Mouse (Mus musculus) stomach, postnatal 0 days (tissue): ENCODE data around the gene Aftph.

Source experiments
- CTCF ChIP-seq: IDR thresholded peaks from 2 replicates; pipeline ENCODE4 v1.5.1; 2016; ENCODE audit warnings: antibody characterized with exemption, low read depth, mild to moderate bottlenecking, moderate library complexity
- EP300 ChIP-seq: optimal IDR thresholded peaks from 2 replicates; pipeline ENCODE3; 2016; ENCODE audit warnings: antibody characterized with exemption

DNA sequence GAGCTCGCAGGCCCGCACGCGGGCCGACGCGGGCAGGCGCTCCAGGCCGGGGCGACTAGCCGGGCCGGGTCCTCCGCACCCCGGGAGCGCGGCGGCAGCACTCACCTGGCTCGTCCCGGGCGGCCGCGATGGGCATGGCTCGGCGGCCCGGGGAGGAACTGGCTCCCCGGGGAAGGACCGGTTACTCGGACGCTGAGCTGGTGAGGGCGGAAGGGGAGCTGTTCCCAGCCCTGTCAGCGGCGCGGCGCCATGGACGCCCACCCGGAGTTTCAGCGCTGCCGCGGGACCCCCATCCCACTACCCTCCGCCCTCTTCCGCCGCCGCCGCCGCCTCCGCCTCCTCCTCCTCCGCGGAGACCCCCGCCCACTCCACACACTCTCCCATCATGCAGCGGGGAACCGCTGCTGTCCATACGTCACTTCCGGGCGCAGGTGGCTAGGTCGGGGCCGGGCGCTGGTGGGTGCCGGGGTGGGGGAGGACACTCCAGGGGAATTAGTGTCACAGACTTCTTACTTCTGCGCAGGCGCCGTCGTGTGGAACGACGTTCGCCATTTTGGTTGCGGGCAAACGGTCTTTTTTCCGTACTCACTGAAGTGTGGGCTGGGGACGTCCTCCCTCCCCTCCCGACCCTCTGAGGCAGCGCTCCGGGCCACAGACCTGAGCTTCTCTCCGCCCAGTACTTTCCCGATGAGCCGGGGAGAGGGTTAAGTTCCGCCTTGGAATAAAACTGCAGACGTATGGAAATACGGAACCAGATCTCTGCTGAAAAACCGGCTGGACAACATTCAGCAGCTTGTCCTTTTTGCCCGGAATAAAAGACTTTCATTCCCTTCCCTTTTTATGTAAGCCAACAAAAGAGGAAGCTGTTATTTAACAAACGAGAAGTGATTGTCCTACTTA lies at the start of gene Aftph:
- TF ChIP-seq CTCF (0 out of 2 replicates have a peak, but pooled peaks have one; percentile 11), EP300 (no peak)
